Mouse (Mus musculus) ES-Bruce4 (cell line): ENCODE data around the gene Enkd1. TPM values are rescaled to one million over a fixed set of nuclear protein-coding genes. Genes with fewer than 3 reads are reported as not detected.
A peak's percentile ranks its signal among the peaks of the same experiment; 100 is the strongest.

Source experiments
- H3K27ac ChIP-seq: 2 replicates; pipeline ENCODE4 v1.5.1; 2012; ENCODE audit warnings: low read length, inconsistent platforms; ENCODE audit not compliant: insufficient read depth
- H3K27me3 ChIP-seq: 2 replicates; pipeline ENCODE4 v1.6.1; 2012; ENCODE audit warnings: mild to moderate bottlenecking, low read length, inconsistent platforms; ENCODE audit not compliant: control insufficient read depth, poor library complexity, insufficient read depth, severe bottlenecking
- H3K36me3 ChIP-seq: 2 replicates; pipeline ENCODE4 v1.6.1; 2012; ENCODE audit warnings: inconsistent platforms, mild to moderate bottlenecking, low read length, moderate library complexity; ENCODE audit not compliant: control insufficient read depth, poor library complexity, insufficient read depth, severe bottlenecking
- H3K4me1 ChIP-seq: one replicate; pipeline ENCODE4 v1.8.1; 2011; ENCODE audit warnings: low read length; ENCODE audit not compliant: control insufficient read depth, insufficient read depth
- H3K4me3 ChIP-seq: 2 replicates; pipeline ENCODE4 v1.5.1; 2011; ENCODE audit warnings: low read depth, mild to moderate bottlenecking, low read length
- H3K9ac ChIP-seq: 2 replicates; pipeline ENCODE4 v1.6.1; 2012; ENCODE audit warnings: low read depth, mild to moderate bottlenecking, inconsistent platforms; ENCODE audit not compliant: poor library complexity, severe bottlenecking
- H3K9me3 ChIP-seq: replicated peaks from 2 replicates; pipeline ENCODE4 v1.6.1; 2012; ENCODE audit warnings: mild to moderate bottlenecking, low read length, inconsistent platforms; ENCODE audit not compliant: control insufficient read depth, poor library complexity, insufficient read depth, severe bottlenecking
- CTCF ChIP-seq: IDR thresholded peaks from one replicate; pipeline ENCODE4 v1.8.1; 2011; ENCODE audit warnings: low read depth, low read length
- EP300 ChIP-seq: IDR thresholded peaks from 2 replicates; pipeline ENCODE4 v1.6.1; 2011; ENCODE audit warnings: low read depth, low read length; ENCODE audit not compliant: insufficient read depth
- POLR2A ChIP-seq: IDR thresholded peaks from one replicate; pipeline ENCODE4 v1.8.1; 2011; ENCODE audit warnings: low read length; ENCODE audit not compliant: insufficient read depth
- polyA plus RNA-seq: library from polyadenylated mRNA; stranded (reverse); fragments of >200 nt; gene quantifications from 2 replicates; pipeline ENCODE4 v1.2.4, GENCODE M21; 2011; ENCODE audit warnings: low read depth; ENCODE audit not compliant: missing spikeins, insufficient read depth, insufficient read length

Enkd1 gene
- polyA plus RNA-seq, 1 experiment, result 18.6 TPM

DNA sequence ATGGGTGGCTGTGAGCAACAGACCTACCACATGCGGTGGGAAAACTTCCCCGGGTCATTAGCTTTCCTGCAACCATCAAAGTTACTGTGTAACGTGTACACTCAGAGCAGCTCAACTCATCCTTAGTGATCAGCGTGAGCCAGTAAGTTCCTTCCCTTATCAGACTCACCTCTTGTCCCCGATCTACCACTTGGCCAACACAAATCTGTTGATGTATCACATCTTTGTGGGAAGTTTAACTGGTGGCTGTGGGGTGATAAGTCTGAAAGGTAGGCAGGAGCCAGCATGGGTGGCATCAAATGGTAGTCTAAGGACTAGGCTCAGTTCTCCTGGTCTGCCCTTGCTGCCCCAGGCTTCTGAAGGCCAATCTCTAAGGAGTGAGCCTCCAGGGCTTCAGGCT, 24.2 kb upstream of the Enkd1 start:
- Histone ChIP-seq H3K27me3 (no peaks in the 10 kb centered on the region), H3K36me3 (no peaks in the 10 kb centered on the region), H3K27ac (no peak overlapping the region), H3K9me3 (no peaks in the 10 kb centered on the region), H3K4me3 (no peak overlapping the region), H3K4me1 (no peaks in the 10 kb centered on the region), H3K9ac (no peak overlapping the region)
- TF ChIP-seq CTCF (no peak), EP300 (no peak), POLR2A (no peak)

DNA sequence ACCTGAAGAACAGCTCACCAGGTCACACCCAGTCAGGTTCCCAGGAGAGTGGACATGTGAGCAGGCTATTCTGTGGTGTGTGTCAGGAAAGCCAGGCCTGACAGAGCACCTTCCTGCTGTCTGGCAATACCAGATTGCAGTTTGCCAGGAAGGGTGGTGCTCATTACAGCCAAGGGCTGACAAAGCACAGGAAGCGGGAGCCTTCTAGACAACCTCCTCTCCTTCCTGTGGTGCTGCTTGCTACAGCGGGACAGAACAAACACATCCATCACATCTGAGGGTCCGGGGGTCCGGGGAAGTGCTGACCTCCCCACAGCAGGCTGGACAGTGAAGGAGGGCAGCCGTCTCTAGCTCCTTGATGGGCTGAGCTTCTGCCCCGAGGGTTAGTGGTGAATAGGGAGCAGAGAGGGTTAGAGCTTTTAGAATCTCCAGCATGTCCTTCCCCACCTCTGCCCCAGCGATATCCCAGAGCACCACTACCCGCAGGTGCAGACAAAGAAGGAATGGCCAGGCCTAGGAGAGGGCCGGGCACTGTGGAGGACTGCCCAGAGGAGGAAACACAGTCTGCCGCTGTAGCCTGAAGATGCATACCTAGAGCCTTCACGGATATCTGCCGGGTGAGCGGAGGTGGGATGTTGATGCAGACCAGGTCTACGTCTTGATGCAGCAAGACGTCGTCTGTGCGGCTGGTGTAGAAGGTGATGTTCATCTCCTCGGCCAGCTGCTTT, 19.6 kb upstream of the Enkd1 start:
- Histone ChIP-seq H3K9me3 (no peaks in the 10 kb centered on the region), H3K27me3 (no peaks in the 10 kb centered on the region), H3K27ac (no peak overlapping the region), H3K4me3 (no peak overlapping the region), H3K9ac (no peak overlapping the region), H3K4me1 (no peaks in the 10 kb centered on the region), H3K36me3 (no peaks in the 10 kb centered on the region)
- TF ChIP-seq CTCF (no peak), EP300 (no peak), POLR2A (no peak)

DNA sequence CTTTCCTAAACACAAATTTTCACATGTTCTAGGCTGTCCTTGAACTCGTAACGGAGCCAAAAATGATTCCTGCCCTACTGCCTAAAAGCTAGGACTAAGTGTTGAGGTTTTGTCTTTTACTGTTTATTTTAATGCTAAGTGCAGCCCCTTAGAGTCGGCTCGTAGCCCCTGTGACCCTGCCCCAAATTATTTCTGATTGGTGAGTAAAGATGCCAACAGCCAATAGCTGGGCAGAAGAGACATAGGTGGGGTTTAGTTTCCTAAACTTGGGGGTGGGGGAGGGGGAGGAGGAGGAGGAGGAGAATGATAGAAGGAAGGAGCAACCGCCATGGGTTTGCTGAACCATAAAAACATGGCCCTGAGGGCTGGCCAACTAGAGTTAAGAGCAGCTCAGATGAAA, 17.7 kb upstream of the Enkd1 start:
- no peak for TF ChIP-seq CTCF
- TF ChIP-seq POLR2A, result no peak
- no peak for TF ChIP-seq EP300

DNA sequence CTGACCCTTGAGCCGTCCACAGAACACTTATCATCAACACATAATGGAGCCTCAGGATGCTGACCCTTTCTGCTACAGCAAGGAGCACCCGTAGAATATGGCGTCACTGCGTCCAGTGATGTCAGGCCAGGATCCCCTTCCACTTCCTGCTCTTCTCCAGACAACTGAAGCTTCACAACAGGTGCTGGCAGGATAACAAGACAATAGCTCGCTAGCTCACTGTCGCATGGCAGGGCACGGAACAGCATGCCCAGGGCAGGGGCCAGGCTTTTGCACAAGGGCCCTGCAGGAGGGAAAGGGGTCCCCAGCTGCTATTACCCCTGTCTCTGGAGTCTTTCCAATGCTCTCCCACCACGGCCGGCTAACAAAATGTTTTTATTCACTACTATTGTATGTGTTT, 14.9 kb upstream of the Enkd1 start:
- Histone ChIP-seq H3K4me3 (no peak overlapping the region), H3K9me3 (no peaks in the 10 kb centered on the region), H3K27ac (no peak overlapping the region), H3K4me1 (no peaks in the 10 kb centered on the region), H3K36me3 (no peaks in the 10 kb centered on the region), H3K27me3 (no peaks in the 10 kb centered on the region), H3K9ac (no peak overlapping the region)
- TF ChIP-seq POLR2A (no peak), EP300 (no peak), CTCF (no peak)

More for the DNA sequence above, 17.7 kb upstream of the Enkd1 start:
- H3K4me1 ChIP-seq, result no peaks in the 10 kb centered on the region
- no peak overlapping the region for H3K9ac ChIP-seq
- H3K9me3 ChIP-seq, result no peaks in the 10 kb centered on the region
- H3K4me3 ChIP-seq, result no peak overlapping the region
- H3K36me3 ChIP-seq, result no peaks in the 10 kb centered on the region
- no peak overlapping the region; the same call in 1 of the 2 replicates for H3K27ac ChIP-seq
- no peaks in the 10 kb centered on the region for H3K27me3 ChIP-seq

DNA sequence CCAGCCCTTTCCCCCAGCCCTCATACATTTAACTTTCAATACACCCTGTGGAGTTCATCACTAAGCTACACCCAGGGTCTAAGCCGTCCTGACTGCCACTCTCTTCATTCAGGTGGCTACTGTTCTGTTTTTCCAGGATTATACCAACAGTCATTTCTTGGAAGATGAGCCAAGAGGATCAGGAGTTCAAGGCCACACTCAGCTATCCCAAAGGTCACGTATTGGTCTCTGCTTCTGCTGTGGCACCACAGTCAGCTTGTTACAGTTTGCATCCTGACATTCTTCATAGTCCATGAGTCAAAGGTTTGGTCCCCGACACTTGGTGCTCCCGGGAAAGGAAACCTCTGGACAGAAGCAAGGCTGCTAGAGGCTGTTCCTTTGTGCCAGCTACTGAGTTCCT, 11.6 kb upstream of the Enkd1 start:
- no peaks in the 10 kb centered on the region for H3K27me3 ChIP-seq
- no peak overlapping the region for H3K9ac ChIP-seq
- no peaks in the 10 kb centered on the region for H3K4me1 ChIP-seq
- TF ChIP-seq POLR2A (no peak), CTCF (no peak), EP300 (no peak)
- H3K36me3 ChIP-seq, result no peaks in the 10 kb centered on the region
- no peak overlapping the region for H3K4me3 ChIP-seq
- H3K27ac ChIP-seq, result no peak overlapping the region
- no peaks in the 10 kb centered on the region for H3K9me3 ChIP-seq

DNA sequence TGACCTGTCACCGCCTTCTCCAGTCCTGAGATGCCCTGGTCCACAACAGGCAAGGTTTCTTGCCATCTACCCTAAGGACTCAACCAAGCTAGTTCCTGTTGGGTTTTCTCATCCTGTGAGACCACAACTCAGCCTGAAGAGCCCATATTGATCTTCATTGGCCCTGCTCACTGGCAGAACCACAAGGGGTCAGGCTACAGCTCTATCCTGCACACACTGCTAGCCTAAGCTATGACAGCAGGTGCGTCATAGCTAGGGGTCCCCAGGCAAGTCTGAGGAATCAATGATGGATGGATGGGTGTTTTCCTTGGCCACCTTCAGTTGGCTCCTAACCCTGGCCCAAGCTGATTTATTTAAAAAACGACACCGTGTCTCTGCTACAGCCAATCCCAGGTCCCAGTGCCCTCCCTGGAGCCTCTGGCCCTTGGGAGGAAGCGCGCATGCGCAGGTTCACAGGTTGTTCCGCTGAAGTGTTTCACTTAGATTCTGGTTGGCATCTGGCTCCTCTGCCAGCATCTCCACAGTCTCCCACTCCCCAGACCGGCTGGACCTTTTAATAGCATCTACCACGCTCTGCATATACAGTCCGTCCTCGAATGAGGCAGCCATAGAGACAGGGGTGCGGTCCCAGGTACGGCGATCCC, 8.4 kb upstream of the Enkd1 start:
- H3K36me3 ChIP-seq, result no peaks in the 10 kb centered on the region
- no peak overlapping the region for H3K27ac ChIP-seq
- H3K9me3 ChIP-seq, result no peaks in the 10 kb centered on the region
- H3K4me1 ChIP-seq, result no peaks in the 10 kb centered on the region
- peak overlapping the region; percentile 48 for H3K4me3 ChIP-seq
- H3K27me3 ChIP-seq, result no peaks in the 10 kb centered on the region
- H3K9ac ChIP-seq, result peak overlapping the region; percentile 5
- TF ChIP-seq EP300 (no peak), CTCF (peak; percentile 79), POLR2A (no peak)
